Mouse (Mus musculus) liver, adult 2 months (tissue): ENCODE results near the gene Strc. TPM values are rescaled to one million over a fixed set of nuclear protein-coding genes. Genes with fewer than 3 reads are reported as not detected.
"Not testable (repeated sequence)": the region's sequence is repeated elsewhere in the genome, so short reads cannot be mapped to it uniquely, and the experiment has no call there.

Source experiments
- DNase-seq: peaks from one replicate; pipeline ENCODE4 v3.0.0-alpha.2; 2011; ENCODE audit warnings: low read depth, low spot score; ENCODE audit errors: extremely low read depth
- H3K27ac ChIP-seq: fragments of 200-500 bp; replicated peaks from 2 replicates; pipeline ENCODE4 v1.5.1; 2012; ENCODE audit warnings: low read depth, mild to moderate bottlenecking, control low read depth, inconsistent platforms, low read length; ENCODE audit not compliant: insufficient read depth
- H3K27me3 ChIP-seq: fragments of 200-500 bp; 2 replicates; pipeline ENCODE4 v1.6.1; 2012; ENCODE audit warnings: mild to moderate bottlenecking, moderate library complexity, low read length, inconsistent platforms; ENCODE audit not compliant: control insufficient read depth, insufficient read depth
- H3K36me3 ChIP-seq: fragments of 200-500 bp; 2 replicates; pipeline ENCODE4 v1.6.1; 2012; ENCODE audit warnings: low read length, inconsistent platforms; ENCODE audit not compliant: control insufficient read depth, insufficient read depth
- H3K4me1 ChIP-seq: fragments of 200-500 bp; 2 replicates; pipeline ENCODE4 v1.6.1; 2011; ENCODE audit warnings: low read length; ENCODE audit not compliant: control insufficient read depth, insufficient read depth
- H3K4me3 ChIP-seq: fragments of 200-500 bp; 2 replicates; pipeline ENCODE4 v1.5.1; 2011; ENCODE audit warnings: low read depth, mild to moderate bottlenecking, control low read depth, low read length, moderate library complexity; ENCODE audit not compliant: insufficient read depth
- H3K79me2 ChIP-seq: fragments of 200-500 bp; 2 replicates; pipeline ENCODE4 v1.6.1; 2012; ENCODE audit warnings: inconsistent platforms, mild to moderate bottlenecking, low read length, moderate library complexity; ENCODE audit not compliant: control insufficient read depth, insufficient read depth
- H3K9ac ChIP-seq: fragments of 200-500 bp; 2 replicates; pipeline ENCODE4 v1.6.1; 2012; ENCODE audit warnings: low read depth, mild to moderate bottlenecking, control low read depth, inconsistent platforms, low read length
- CTCF ChIP-seq: fragments of 200-500 bp; IDR thresholded peaks from 2 replicates; pipeline ENCODE4 v1.5.1; 2011; ENCODE audit warnings: low read depth, low read length, control low read depth
- POLR2A ChIP-seq: fragments of 200-500 bp; IDR thresholded peaks from 2 replicates; pipeline ENCODE4 v1.6.1; 2011; ENCODE audit warnings: low read length, control low read depth; ENCODE audit not compliant: insufficient read depth; ENCODE audit errors: extremely low read depth
- WGBS: fragments of 180-500 bp; shearing (Covaris S2); methylation state at CpG from one replicate; pipeline ENCODE4 v1.1.7; 2018; 5-methylcytosine and 5-hydroxymethylcytosine counted together
- polyA plus RNA-seq: library from polyadenylated mRNA; depleted of rRNA; stranded (reverse); fragments of >200 nt; gene quantifications from 2 replicates; pipeline ENCODE4 v1.2.3, GENCODE M21; 2012; rRNA removed
- total RNA-seq: library from RNA; depleted of rRNA; stranded (reverse); fragments of >200 nt; gene quantifications from 2 replicates; pipeline ENCODE4 v1.2.3, GENCODE M21; 2014; rRNA removed

Strc gene
- total RNA-seq (not detected in 2 replicates), polyA plus RNA-seq (not detected in 2 replicates)

GRCm38 (mm10) chr2:121386961-121387575 is at the start of gene Strc:
Strc (minus strand) TSS chr2:121387168.
- H3K27me3 ChIP-seq, H3K4me3 ChIP-seq, H3K36me3 ChIP-seq, DNase-seq, H3K4me1 ChIP-seq, H3K79me2 ChIP-seq, H3K27ac ChIP-seq, H3K9ac ChIP-seq: not testable (repeated sequence)
- 91% methylated on average over 17 of the region's 17 CpGs for WGBS

GRCm38 (mm10) chr2:121434854-121435253 is 47.9 kb upstream of the Strc start:
- no peaks in the 10 kb centered on the region for H3K79me2 ChIP-seq
- peaks cover 82% of the 10 kb centered on the region for H3K36me3 ChIP-seq
- DNase-seq: no peak
- TF ChIP-seq CTCF (peak; percentile 28; the same call in 1 of the 2 replicates), POLR2A (no peak)
- WGBS: 85% methylated on average over 1 of the region's 1 CpGs
- no peak overlapping the region for H3K4me3 ChIP-seq
- H3K27ac ChIP-seq: no peak overlapping the region
- H3K9ac ChIP-seq: no peak overlapping the region
- peaks cover under 1% of the 10 kb centered on the region; the same call in 1 of the 2 replicates for H3K4me1 ChIP-seq
- no peaks in the 10 kb centered on the region for H3K27me3 ChIP-seq

GRCm38 (mm10) chr2:121425890-121426289 is 38.9 kb upstream of the Strc start:
- TF ChIP-seq CTCF: no peak
- no peak for TF ChIP-seq POLR2A
- peaks cover 79% of the 10 kb centered on the region for H3K36me3 ChIP-seq

GRCm38 (mm10) chr2:121423166-121423565 is 36.2 kb upstream of the Strc start:
- H3K27ac ChIP-seq: no peak overlapping the region
- no peak overlapping the region for H3K9ac ChIP-seq
- TF ChIP-seq CTCF (no peak), POLR2A (no peak)
- H3K4me1 ChIP-seq: peaks cover 5% of the 10 kb centered on the region
- DNase-seq: peak; percentile 60
- H3K27me3 ChIP-seq: no peaks in the 10 kb centered on the region
- H3K4me3 ChIP-seq: no peak overlapping the region
- peaks cover 68% of the 10 kb centered on the region for H3K36me3 ChIP-seq
- 25% methylated on average over 2 of the region's 2 CpGs for WGBS
- H3K79me2 ChIP-seq: peaks cover 18% of the 10 kb centered on the region; the same call in 1 of the 2 replicates

More at GRCm38 (mm10) chr2:121425890-121426289, 38.9 kb upstream of the Strc start:
- no peak overlapping the region for H3K4me3 ChIP-seq
- H3K27ac ChIP-seq: no peak overlapping the region
- H3K4me1 ChIP-seq: peaks cover 2% of the 10 kb centered on the region
- peaks cover 3% of the 10 kb centered on the region; the same call in 1 of the 2 replicates for H3K79me2 ChIP-seq
- no peak overlapping the region for H3K9ac ChIP-seq
- WGBS: 96% methylated on average over 2 of the region's 2 CpGs
- H3K27me3 ChIP-seq: no peaks in the 10 kb centered on the region
- DNase-seq: peak; percentile 7

- H3K36me3 ChIP-seq: peaks cover 52% of the 10 kb centered on the region
- H3K4me3 ChIP-seq: no peak overlapping the region
- peaks cover 17% of the 10 kb centered on the region for H3K4me1 ChIP-seq
- peaks cover 37% of the 10 kb centered on the region for H3K79me2 ChIP-seq
- no peak overlapping the region for H3K9ac ChIP-seq
- no peak overlapping the region for H3K27ac ChIP-seq
- no peak for TF ChIP-seq POLR2A
- no peak for TF ChIP-seq CTCF
- WGBS: 81% methylated on average over 3 of the region's 3 CpGs
- no peaks in the 10 kb centered on the region for H3K27me3 ChIP-seq
- DNase-seq: no peak
Measured at GRCm38 (mm10) chr2:121418476-121418875, 31.5 kb upstream of the Strc start.

GRCm38 (mm10) chr2:121416356-121416755 is 29.4 kb upstream of the Strc start:
- Histone ChIP-seq H3K27me3 (no peaks in the 10 kb centered on the region), H3K9ac (peak overlapping the region; percentile 21; the same call in 1 of the 2 replicates), H3K27ac (no peak overlapping the region), H3K4me1 (peaks cover 23% of the 10 kb centered on the region), H3K36me3 (peaks cover 33% of the 10 kb centered on the region), H3K4me3 (peak overlapping the region; percentile 37), H3K79me2 (peaks cover 34% of the 10 kb centered on the region)
- TF ChIP-seq POLR2A: no peak
- TF ChIP-seq CTCF: no peak
- peak; percentile 39 for DNase-seq
- 59% methylated on average over 6 of the region's 6 CpGs for WGBS
